Mouse (Mus musculus): ENCODE results near the gene Lpar2.

Lpar2 gene

GRCm38 (mm10) chr8:69867696-69868326 lies 45.6 kb downstream of the Lpar2 start:
- in situ Hi-C loops (cut with MboI, MseI), result loop anchor here in 1 of 2 experiments (10.0 kb wide), 1 partner anchor 1237 kb away; no protein-coding TSS in a partner anchor

GRCm38 (mm10) chr8:69870003-69870765 lies 48.0 kb downstream of the Lpar2 start:
- in situ Hi-C loops (cut with MboI, MseI), result no loop called here

- in situ Hi-C loops (cut with MboI, MseI), result no loop called here
These were observed 48.7 kb downstream of the Lpar2 start for GRCm38 (mm10) chr8:69870907-69871306.

GRCm38 (mm10) chr8:69874155-69874554 lies 51.9 kb downstream of the Lpar2 start:
- in situ Hi-C loops (cut with MboI, MseI), result no loop called here

- in situ Hi-C loops (cut with MboI, MseI), result no loop called here
These were observed 52.4 kb downstream of the Lpar2 start for GRCm38 (mm10) chr8:69874654-69875053.

GRCm38 (mm10) chr8:69876097-69876496 lies 53.9 kb downstream of the Lpar2 start:
- in situ Hi-C loops (cut with MboI, MseI), result no loop called here

GRCm38 (mm10) chr8:69876967-69877366 lies 54.7 kb downstream of the Lpar2 start:
- in situ Hi-C loops (cut with MboI, MseI), result no loop called here

GRCm38 (mm10) chr8:69877396-69877795 lies 55.2 kb downstream of the Lpar2 start:
- in situ Hi-C loops (cut with MboI, MseI), result no loop called here

- in situ Hi-C loops (cut with MboI, MseI), result no loop called here
These were observed 55.8 kb downstream of the Lpar2 start for GRCm38 (mm10) chr8:69877992-69878391.

- in situ Hi-C loops (cut with MboI, MseI), result no loop called here
These were observed 57.4 kb downstream of the Lpar2 start for GRCm38 (mm10) chr8:69879678-69880077.
